Mouse (Mus musculus) gastrocnemius, postnatal 14 days (tissue): ENCODE results near the gene Gnl1. TPM values are rescaled to one million over a fixed set of nuclear protein-coding genes. Genes with fewer than 3 reads are reported as not detected.

ENCODE experiments used
- microRNA-seq, 2 experiments: library from miRNA; unstranded; fragments of <30 nt; microRNA quantifications; one replicate each; pipeline ENCODE4 v1.2.0; 2021
- total RNA-seq, 2 experiments: library from RNA; stranded (reverse); gene quantifications; 2 replicates each; pipeline ENCODE4 v1.2.3; 2021

Gene Gnl1
- total RNA-seq, 2 experiments from 2014 or later = 16.3 to 19.0 TPM

Small RNAs within 50 kb of the gene (microRNA-seq; reads per million reads assigned to microRNA genes)
- 22.6 to 24.9 reads per million in 2 experiments for gene Mir877

Other genes starting within 250 kb of the Gnl1 start
- 1 to 10 TPM; 4.6 to 5.4 TPM for gene Ier3, start 158.2 kb upstream of the Gnl1 start, total RNA-seq
- gene Flot1, start 156.6 kb upstream of the Gnl1 start, total RNA-seq = 10 to 100 TPM; 39.2 to 40.3 TPM
- 100 to 1,000 TPM in 1 of 2 experiments, 10 to 100 TPM in 1; 95.6 to 123 TPM for gene Tubb5, start 141.5 kb upstream of the Gnl1 start, total RNA-seq
- gene Mdc1, start 138.3 kb upstream of the Gnl1 start, total RNA-seq = 1 to 10 TPM; 5.4 to 6.9 TPM
- gene Nrm, start 118.5 kb upstream of the Gnl1 start, total RNA-seq = 1 to 10 TPM; 4.8 TPM
- gene Ppp1r18, start 114.3 kb upstream of the Gnl1 start, total RNA-seq = 10 to 100 TPM; 13.4 to 13.7 TPM
- gene Dhx16, start 100.0 kb upstream of the Gnl1 start, total RNA-seq = 10 to 100 TPM; 10.5 to 11.9 TPM
- 10 to 100 TPM; 55.3 to 65.1 TPM for gene 2310061I04Rik, start 82.4 kb upstream of the Gnl1 start, total RNA-seq
- gene Atat1, start 69.8 kb upstream of the Gnl1 start, total RNA-seq = 1 to 10 TPM; 3.5 to 4.3 TPM
- gene Mrps18b, start 63.5 kb upstream of the Gnl1 start, total RNA-seq = 10 to 100 TPM; 51.6 to 51.9 TPM
- 10 to 100 TPM; 26.0 to 28.3 TPM for gene Ppp1r10, start 63.4 kb upstream of the Gnl1 start, total RNA-seq
- gene Abcf1, start 10.1 kb upstream of the Gnl1 start, total RNA-seq = 10 to 100 TPM; 64.1 to 66.7 TPM
- gene Prr3, start 385 bp downstream of the Gnl1 start, total RNA-seq = 1 to 10 TPM; 4.2 to 5.0 TPM
- gene H2-T24, start 40.7 kb downstream of the Gnl1 start, total RNA-seq = under 1 TPM; 0.62 to 0.93 TPM
- 1 to 10 TPM; 6.4 to 7.7 TPM for gene H2-T23, start 53.0 kb downstream of the Gnl1 start, total RNA-seq
- 1 to 10 TPM; 5.7 to 6.3 TPM for gene H2-T22, start 62.9 kb downstream of the Gnl1 start, total RNA-seq
- gene Gm6034, start 63.1 kb downstream of the Gnl1 start, total RNA-seq = not detected
- 1 to 10 TPM in 1 of 2 experiments, under 1 TPM in 1; 0.92 to 1.0 TPM for gene Gm11127, start 78.5 kb downstream of the Gnl1 start, total RNA-seq
- not detected for gene Gm19684, start 141.8 kb downstream of the Gnl1 start, total RNA-seq
- not detected for gene Gm7030, start 149.6 kb downstream of the Gnl1 start, total RNA-seq
- not detected for gene Gm8909, start 188.7 kb downstream of the Gnl1 start, total RNA-seq
- gene H2-T3, start 210.4 kb downstream of the Gnl1 start, total RNA-seq = not detected